Comparison of ENCODE assay signal across 20 mouse cellular contexts in genomic region chr19:29267075-29267868, GRCm38 (mm10). TPM values are rescaled to one million over a fixed set of nuclear protein-coding genes. Genes with fewer than 3 reads are reported as not detected.
DNase-seq lines count a peak whose midpoint lies in the region; ATAC-seq and TF ChIP-seq lines count a peak whose summit lies in the region.
"Had no signal": no experiment of that assay in that cellular context is flagged by ENCODE, and none has a peak within 500 bp of the region (broad histone marks: within the 10 kb centered on the region; RNA-seq: fewer than 3 reads in every experiment).

No protein-coding gene starts in this region.

- ATAC-seq in midbrain, embryonic 15.5 days (replicated peaks): 0 out of 2 replicates have a peak, but pooled peaks have one; percentile 45
- no peak for ATAC-seq in midbrain, embryonic 11.5 days (ENCODE audit: low FRiP score)
- ATAC-seq in intestine, embryonic 16.5 days: peak; percentile 96
- ATAC-seq in liver, postnatal 0 days: peak; percentile 29; the same call in 1 of the 2 replicates
- no peak for ATAC-seq in forebrain, embryonic 15.5 days (replicated peaks)
- ATAC-seq: forebrain, postnatal 0 days had no signal

- no peak overlapping the region for H3K9ac ChIP-seq in midbrain, embryonic 15.5 days
- no peak overlapping the region for H3K9ac ChIP-seq in midbrain, embryonic 11.5 days (ENCODE audit: low read length)
- H3K9ac ChIP-seq in intestine, embryonic 16.5 days (ENCODE audit: low read depth, low read length): no peak overlapping the region
- H3K9ac ChIP-seq in liver, postnatal 0 days (replicated peaks): no peak overlapping the region
- H3K9ac ChIP-seq in forebrain, embryonic 15.5 days (replicated peaks): no peak overlapping the region
- H3K9ac ChIP-seq: forebrain, postnatal 0 days; limb, embryonic 15.5 days had no signal

- no peak for TF ChIP-seq EP300 in liver, postnatal 0 days (IDR thresholded peaks at IDR 0.05; ENCODE audit: low read depth)

- H3K9me3 ChIP-seq in midbrain, embryonic 15.5 days: no peaks in the 10 kb centered on the region
- H3K9me3 ChIP-seq in midbrain, embryonic 11.5 days (ENCODE audit: control insufficient read depth, low read length): no peaks in the 10 kb centered on the region
- no peaks in the 10 kb centered on the region for H3K9me3 ChIP-seq in intestine, embryonic 16.5 days (ENCODE audit: control insufficient read depth, low read length)
- no peaks in the 10 kb centered on the region for H3K9me3 ChIP-seq in liver, postnatal 0 days (ENCODE audit: low read length)
- no peaks in the 10 kb centered on the region for H3K9me3 ChIP-seq in forebrain, embryonic 15.5 days
- no peaks in the 10 kb centered on the region for H3K9me3 ChIP-seq in hindbrain, embryonic 10.5 days
- H3K9me3 ChIP-seq: heart, embryonic 10.5 days; limb, embryonic 15.5 days; midbrain, embryonic 10.5 days had no signal

- WGBS in midbrain, embryonic 15.5 days: 78% methylated on average over 4 of the region's 4 CpGs
- 82% methylated on average over 4 of the region's 4 CpGs for WGBS in midbrain, embryonic 11.5 days
- 80% methylated on average over 4 of the region's 4 CpGs for WGBS in intestine, embryonic 16.5 days
- 91% methylated on average over 4 of the region's 4 CpGs for WGBS in liver, postnatal 0 days (ENCODE audit: insufficient replicate concordance)
- WGBS in forebrain, embryonic 15.5 days: 79% methylated on average over 4 of the region's 4 CpGs
- 79% methylated on average over 4 of the region's 4 CpGs for WGBS in hindbrain, embryonic 10.5 days

- DNase-seq in midbrain, embryonic 11.5 days (ENCODE audit: low spot score, missing footprints): no peak
- DNase-seq in liver, postnatal 0 days: no peak
- DNase-seq in hindbrain, embryonic 10.5 days (ENCODE audit: low spot score): no peak
- no peak for DNase-seq in layer of hippocampus, adult 18-20 months (ENCODE audit: low spot score in 2 of 2)
- DNase-seq: adrenal gland, postnatal 14 days; cerebellum, adult 9-10 months; embryo, embryonic 11 days; forebrain, postnatal 0 days; heart, postnatal 14 days; kidney, postnatal 10 days; lung, postnatal 36 days; thymus, postnatal 25 days had no signal

- 0 out of 2 replicates have a peak overlapping the region, but pooled peaks have one; percentile 15 for H3K27ac ChIP-seq in midbrain, embryonic 15.5 days
- no peak overlapping the region for H3K27ac ChIP-seq in midbrain, embryonic 11.5 days (ENCODE audit: low read depth, low read length)
- no peak overlapping the region for H3K27ac ChIP-seq in intestine, embryonic 16.5 days (ENCODE audit: low read length)
- H3K27ac ChIP-seq in liver, postnatal 0 days (ENCODE audit: low read depth): no peak overlapping the region
- H3K27ac ChIP-seq in forebrain, embryonic 15.5 days (replicated peaks): no peak overlapping the region
- H3K27ac ChIP-seq in hindbrain, embryonic 10.5 days: no peak overlapping the region
- H3K27ac ChIP-seq: heart, embryonic 10.5 days; limb, embryonic 15.5 days; midbrain, embryonic 10.5 days had no signal

- H3K27me3 ChIP-seq in midbrain, embryonic 15.5 days (replicated peaks): no peaks in the 10 kb centered on the region
- H3K27me3 ChIP-seq in midbrain, embryonic 11.5 days (ENCODE audit: control insufficient read depth, insufficient read depth, low read length): no peaks in the 10 kb centered on the region
- H3K27me3 ChIP-seq in intestine, embryonic 16.5 days (replicated peaks; ENCODE audit: control insufficient read depth, insufficient read depth, low read length): no peaks in the 10 kb centered on the region
- no peaks in the 10 kb centered on the region for H3K27me3 ChIP-seq in liver, postnatal 0 days (ENCODE audit: insufficient read depth, low read length)
- no peaks in the 10 kb centered on the region for H3K27me3 ChIP-seq in forebrain, embryonic 15.5 days
- H3K27me3 ChIP-seq in hindbrain, embryonic 10.5 days (ENCODE audit: insufficient read depth, poor library complexity, severe bottlenecking): no peaks in the 10 kb centered on the region
- H3K27me3 ChIP-seq: limb, embryonic 15.5 days had no signal

- H3K36me3 ChIP-seq in midbrain, embryonic 15.5 days (replicated peaks): peaks cover 5% of the 10 kb centered on the region; the same call in 1 of the 2 replicates
- H3K36me3 ChIP-seq in midbrain, embryonic 11.5 days (ENCODE audit: control insufficient read depth, insufficient read depth, low read length): no peaks in the 10 kb centered on the region
- H3K36me3 ChIP-seq in intestine, embryonic 16.5 days (ENCODE audit: control insufficient read depth, insufficient read depth, low read length): no peaks in the 10 kb centered on the region
- peaks cover 20% of the 10 kb centered on the region for H3K36me3 ChIP-seq in liver, postnatal 0 days (replicated peaks; ENCODE audit: insufficient read depth, low read length)
- H3K36me3 ChIP-seq in forebrain, embryonic 15.5 days: peaks cover 15% of the 10 kb centered on the region
- peaks cover 11% of the 10 kb centered on the region; the same call in 1 of the 2 replicates for H3K36me3 ChIP-seq in hindbrain, embryonic 10.5 days

- no peak for TF ChIP-seq CTCF in liver, postnatal 0 days (IDR thresholded peaks at IDR 0.05; ENCODE audit: low read depth)

- H3K4me2 ChIP-seq in midbrain, embryonic 15.5 days: no peak overlapping the region
- no peak overlapping the region for H3K4me2 ChIP-seq in midbrain, embryonic 11.5 days
- no peak overlapping the region for H3K4me2 ChIP-seq in intestine, embryonic 16.5 days (ENCODE audit: low read depth, low read length)
- H3K4me2 ChIP-seq in liver, postnatal 0 days (ENCODE audit: low read depth, low read length): no peak overlapping the region
- H3K4me2 ChIP-seq in forebrain, embryonic 15.5 days (replicated peaks): no peak overlapping the region
- H3K4me2 ChIP-seq: limb, embryonic 15.5 days had no signal

- H3K4me1 ChIP-seq in midbrain, embryonic 15.5 days: peaks cover 11% of the 10 kb centered on the region
- peaks cover 4% of the 10 kb centered on the region; the same call in 1 of the 2 replicates for H3K4me1 ChIP-seq in midbrain, embryonic 11.5 days (ENCODE audit: control insufficient read depth, insufficient read depth, low read length)
- no peaks in the 10 kb centered on the region; the same call in 1 of the 2 replicates for H3K4me1 ChIP-seq in intestine, embryonic 16.5 days (ENCODE audit: control insufficient read depth, insufficient read depth, low read length)
- peaks cover 10% of the 10 kb centered on the region for H3K4me1 ChIP-seq in liver, postnatal 0 days (ENCODE audit: insufficient read depth)
- H3K4me1 ChIP-seq in forebrain, embryonic 15.5 days: peaks cover 16% of the 10 kb centered on the region
- peaks cover 4% of the 10 kb centered on the region for H3K4me1 ChIP-seq in hindbrain, embryonic 10.5 days (replicated peaks)

- no peak overlapping the region for H3K4me3 ChIP-seq in midbrain, embryonic 15.5 days
- H3K4me3 ChIP-seq in midbrain, embryonic 11.5 days (ENCODE audit: low read depth, low read length): no peak overlapping the region
- H3K4me3 ChIP-seq in intestine, embryonic 16.5 days (ENCODE audit: low read length): no peak overlapping the region
- H3K4me3 ChIP-seq in liver, postnatal 0 days (ENCODE audit: low read depth, low read length): no peak overlapping the region
- H3K4me3 ChIP-seq in forebrain, embryonic 15.5 days: no peak overlapping the region
- H3K4me3 ChIP-seq in hindbrain, embryonic 10.5 days: no peak overlapping the region
- H3K4me3 ChIP-seq: heart, embryonic 10.5 days; limb, embryonic 15.5 days; midbrain, embryonic 10.5 days had no signal

RNA-seq across cellular contexts. Expression of gene Jak2, which starts 15.6 kb away (rescaled TPM):
- 17.6 and 18.2 TPM in 2 replicates for polyA plus RNA-seq in midbrain, embryonic 15.5 days (2015; fragmentation: Nextera tagmentation; extraction: Ambion mirVana)
- 12.8 and 13.4 TPM in 2 replicates for polyA plus RNA-seq in midbrain, embryonic 11.5 days (2014; fragmentation: Nextera tagmentation; extraction: Ambion mirVana)
- polyA plus RNA-seq in intestine, embryonic 16.5 days (2015; fragmentation: Nextera tagmentation; extraction: Ambion mirVana): 3.0 and 3.7 TPM in 2 replicates
- 5.6 and 6.0 TPM in 2 replicates for polyA plus RNA-seq in liver, postnatal 0 days (2015; fragmentation: Nextera tagmentation; extraction: Ambion mirVana)
- polyA plus RNA-seq in forebrain, embryonic 15.5 days (2015; fragmentation: Nextera tagmentation; extraction: Ambion mirVana): 19.2 and 19.8 TPM in 2 replicates
- 6.9 and 7.0 TPM in 2 replicates for polyA plus RNA-seq in hindbrain, embryonic 10.5 days (2016; fragmentation: Nextera tagmentation; extraction: Ambion mirVana)
- total RNA-seq in layer of hippocampus, adult 18-20 months (2021): 10 to 100 TPM; 27.9 to 31.0 TPM

RNA-seq across cellular contexts. Expression of gene Insl6, which starts 57.9 kb away (rescaled TPM):
- 1.5 and 1.9 TPM in 2 replicates for polyA plus RNA-seq in midbrain, embryonic 15.5 days (2015; fragmentation: Nextera tagmentation; extraction: Ambion mirVana)
- polyA plus RNA-seq in midbrain, embryonic 11.5 days (2014; fragmentation: Nextera tagmentation; extraction: Ambion mirVana): 6.3 and 8.0 TPM in 2 replicates
- polyA plus RNA-seq in intestine, embryonic 16.5 days (2015; fragmentation: Nextera tagmentation; extraction: Ambion mirVana): 19.1 and 19.9 TPM in 2 replicates
- 1.2 TPM in 2 replicates for polyA plus RNA-seq in liver, postnatal 0 days (2015; fragmentation: Nextera tagmentation; extraction: Ambion mirVana)
- polyA plus RNA-seq in forebrain, embryonic 15.5 days (2015; fragmentation: Nextera tagmentation; extraction: Ambion mirVana): 1.3 and 1.4 TPM in 2 replicates
- 9.7 and 10.8 TPM in 2 replicates for polyA plus RNA-seq in hindbrain, embryonic 10.5 days (2016; fragmentation: Nextera tagmentation; extraction: Ambion mirVana)
- total RNA-seq in layer of hippocampus, adult 18-20 months (2021): under 1 TPM; 0.51 to 0.79 TPM
- total RNA-seq: gastrocnemius, adult 8-10 months; left cerebral cortex, postnatal 14 days had no signal

Comparison
In these comparisons a context has a peak if more than half of its experiments do, and no peak if none do; other contexts are left out.
1. ATAC-seq: peak in midbrain, embryonic 15.5 days (single experiment), intestine, embryonic 16.5 days (single experiment) and liver, postnatal 0 days (single experiment); none in midbrain, embryonic 11.5 days (single experiment) and forebrain, embryonic 15.5 days (single experiment).